Mouse (Mus musculus): ENCODE data around the gene Dap.

Gene Dap

DNA sequence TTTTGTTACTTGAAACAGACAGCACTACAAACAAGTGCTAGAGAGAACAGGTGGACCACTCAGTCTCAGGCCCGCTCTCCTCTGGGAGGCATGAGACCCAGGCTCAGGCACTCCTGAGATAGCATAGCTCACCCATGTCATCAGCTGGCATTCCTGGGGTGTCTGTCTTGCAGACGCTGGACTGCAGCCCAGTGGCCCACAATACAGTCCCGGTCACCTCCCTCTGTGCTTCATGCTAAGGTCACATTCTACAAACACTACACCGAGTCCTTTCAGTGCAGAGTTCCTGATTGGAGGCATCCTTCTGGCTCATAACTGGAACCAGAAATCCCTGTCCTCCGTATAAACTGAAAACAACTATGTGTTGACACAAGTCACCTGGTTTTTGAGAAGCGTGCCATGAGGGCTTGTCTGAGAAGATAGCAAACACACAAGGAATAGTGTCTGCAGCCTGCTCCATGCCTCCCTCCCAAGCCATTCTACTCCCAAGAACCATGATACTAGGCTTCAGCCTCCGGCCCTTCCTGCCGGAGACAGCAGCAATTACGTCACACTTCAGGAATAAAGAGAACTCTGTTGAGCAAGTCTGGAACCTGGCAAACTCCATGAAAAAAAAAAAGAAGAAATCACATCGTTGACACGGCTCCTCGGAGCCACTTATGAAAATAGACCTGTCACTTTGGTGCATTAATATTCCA, 78.3 kb downstream of the Dap start:
- DNase-seq (ENCODE audit: low spot score in 2 of 2): peak in 1 of 2 experiments; percentile 16

DNA sequence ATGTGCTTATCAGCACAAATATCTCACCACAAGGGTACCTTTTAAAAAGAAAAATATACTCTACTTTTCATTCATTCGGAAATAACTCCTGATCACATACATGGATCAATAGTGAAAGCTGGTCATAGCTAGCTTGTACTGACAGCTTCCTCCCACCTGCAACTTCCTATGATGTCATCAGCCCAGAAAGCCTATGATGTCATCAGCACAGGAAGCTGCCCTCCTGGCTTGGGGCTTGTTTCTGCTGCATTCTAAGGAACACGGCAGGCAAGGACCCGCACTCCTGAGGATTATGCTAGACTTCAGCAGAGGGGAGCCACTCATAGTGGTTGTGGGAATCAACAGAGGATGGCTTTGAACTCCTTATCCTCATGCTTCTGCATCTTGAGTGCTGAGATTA, 80.2 kb downstream of the Dap start:
- no peak for DNase-seq (ENCODE audit: low spot score in 2 of 2)

DNA sequence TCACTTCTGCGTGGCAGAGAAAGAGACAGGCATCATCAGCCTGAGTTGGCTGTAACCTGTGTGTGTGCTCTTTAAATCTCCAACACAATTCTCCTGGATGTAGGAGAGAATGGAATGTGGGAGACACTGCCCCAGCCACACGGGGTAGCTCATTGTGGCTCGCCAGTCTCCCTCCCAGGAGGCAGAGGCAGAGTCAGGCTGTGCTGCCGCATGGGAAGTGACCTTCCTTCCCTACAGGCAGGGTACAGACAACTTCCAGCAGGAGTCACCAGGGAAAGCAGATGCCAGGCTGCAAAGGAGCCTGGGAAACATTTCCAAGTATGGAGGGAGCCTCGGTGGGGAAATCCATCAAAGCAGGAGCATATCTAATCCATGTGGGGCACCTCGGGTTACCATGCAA, 81.1 kb downstream of the Dap start:
- no peak for DNase-seq (ENCODE audit: low spot score in 2 of 2)

DNA sequence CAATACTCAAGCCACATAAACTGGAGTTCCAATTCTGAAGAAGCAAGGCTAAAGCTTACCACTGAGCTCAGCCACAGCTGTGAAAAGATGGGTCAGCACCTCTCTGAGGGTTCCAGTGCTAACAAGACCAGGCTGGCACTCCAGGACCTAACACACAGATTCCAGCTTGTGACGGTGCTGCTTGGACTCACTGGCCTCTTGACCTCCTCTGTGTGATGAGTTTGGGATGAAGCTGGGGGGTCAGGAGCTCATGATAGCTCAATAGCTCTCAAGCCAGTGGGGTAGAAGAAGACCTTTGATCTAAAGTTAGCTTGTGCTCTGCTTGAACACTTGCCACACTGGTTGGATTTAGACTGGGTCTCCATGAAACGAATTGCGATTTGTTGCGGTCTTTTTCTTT, 82.6 kb downstream of the Dap start:
- DNase-seq (ENCODE audit: low spot score in 2 of 2): no peak

DNA sequence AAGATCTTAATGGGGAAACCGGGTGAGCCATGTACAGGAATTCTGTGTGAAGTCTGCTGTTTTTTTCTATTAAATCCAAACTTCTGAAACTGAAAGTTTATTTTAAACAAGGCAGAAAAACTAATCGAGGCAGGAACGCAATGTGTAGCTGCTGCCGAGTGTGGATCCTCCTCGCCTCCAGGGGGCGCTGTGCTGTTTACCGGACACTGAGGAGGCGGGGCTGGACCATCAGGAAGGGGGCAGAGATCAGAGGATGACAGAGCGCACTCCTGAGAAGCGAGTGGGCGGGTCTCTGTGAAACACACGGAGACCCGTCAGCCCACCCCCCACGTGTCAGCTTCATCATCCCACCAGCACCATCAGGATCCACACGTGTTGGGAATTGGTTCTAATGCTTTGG, 85.4 kb downstream of the Dap start:
- DNase-seq (ENCODE audit: low spot score in 2 of 2): no peak

DNA sequence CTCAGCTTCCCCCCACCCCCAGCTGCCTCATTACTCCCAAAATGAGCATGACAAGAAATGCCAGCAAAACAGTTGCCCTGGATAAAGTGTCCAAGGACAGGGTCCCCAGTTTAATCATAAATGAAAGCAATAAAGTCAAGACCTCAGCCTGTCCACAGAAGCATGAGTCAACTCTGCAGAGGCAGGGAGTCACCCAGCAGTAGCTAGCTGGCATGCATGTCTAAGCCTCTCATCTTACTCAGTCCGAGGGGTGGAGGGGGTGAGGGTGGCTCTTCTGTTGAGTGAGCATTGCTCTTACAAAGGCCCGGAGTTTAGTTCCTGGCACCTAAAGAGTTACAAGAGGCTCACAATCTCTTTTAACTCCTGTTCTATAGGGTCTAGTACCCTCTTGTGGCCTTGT, 87.9 kb downstream of the Dap start:
- no peak for DNase-seq (ENCODE audit: low spot score in 2 of 2)

DNA sequence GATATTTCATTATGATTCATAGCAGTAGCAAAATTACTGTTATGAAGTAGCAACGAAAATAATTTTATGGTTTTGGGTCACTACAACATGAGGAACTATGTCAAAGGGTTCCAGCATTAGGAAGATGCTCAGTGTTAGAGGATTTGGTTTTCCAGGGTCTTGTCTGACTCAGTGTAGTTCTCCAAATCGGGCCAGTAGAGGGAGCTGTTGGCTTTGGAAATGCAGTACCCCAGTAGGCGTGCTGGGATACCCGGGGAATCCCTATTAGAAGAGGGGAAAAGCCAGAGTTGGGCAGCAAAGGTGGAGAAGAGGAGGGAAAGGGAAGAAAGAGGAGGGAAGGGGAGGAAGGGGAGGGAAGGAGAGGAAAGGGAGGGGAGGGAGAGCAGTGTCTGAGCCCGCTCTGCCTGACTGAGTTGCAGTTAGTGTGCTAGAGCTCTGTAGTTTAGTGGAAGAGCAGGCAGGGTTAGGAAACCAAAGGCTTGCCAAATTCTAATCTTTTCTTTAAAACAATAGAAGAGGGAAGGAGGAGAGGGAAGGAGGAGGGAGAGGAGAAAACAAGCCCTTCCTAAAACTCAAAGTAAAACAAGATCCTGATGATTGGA, 91.6 kb downstream of the Dap start:
- DNase-seq (ENCODE audit: low spot score in 2 of 2): peak; percentile 31 to 65

DNA sequence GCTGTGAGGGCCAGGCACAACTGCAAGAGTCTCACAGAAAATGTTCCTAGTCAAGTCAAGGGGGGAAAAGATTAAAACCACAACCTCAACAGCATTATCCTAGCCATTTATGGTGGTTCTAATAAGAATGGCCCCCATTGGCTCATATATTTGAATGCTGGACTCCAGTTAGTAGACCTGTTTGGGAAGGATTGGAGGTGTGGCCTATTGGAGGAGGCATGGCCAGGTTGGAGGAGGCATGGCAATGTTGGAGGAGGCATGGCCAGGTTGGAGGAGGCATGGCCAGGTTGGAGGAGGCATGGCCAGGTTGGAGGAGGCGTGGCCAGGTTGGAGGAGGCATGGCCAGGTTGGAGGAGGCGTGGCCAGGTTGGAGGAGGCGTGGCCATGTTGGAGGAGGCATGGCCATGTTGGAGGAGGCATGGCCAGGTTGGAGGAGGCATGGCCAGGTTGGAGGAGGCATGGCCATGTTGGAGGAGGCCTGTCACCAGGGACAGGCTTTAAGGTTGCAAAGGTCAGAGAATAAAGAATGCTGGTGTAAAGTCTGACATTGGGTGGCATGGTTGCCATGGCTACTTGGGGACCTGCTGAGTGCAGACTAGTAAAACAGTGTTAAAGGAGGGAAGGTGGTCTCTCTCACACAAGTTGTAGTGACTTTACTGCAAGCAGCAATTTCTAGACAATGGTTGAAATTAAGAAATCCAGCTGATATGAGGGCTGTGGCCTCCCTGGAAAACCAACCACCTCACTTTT, 93.1 kb downstream of the Dap start:
- DNase-seq (ENCODE audit: low spot score in 2 of 2): no peak

DNA sequence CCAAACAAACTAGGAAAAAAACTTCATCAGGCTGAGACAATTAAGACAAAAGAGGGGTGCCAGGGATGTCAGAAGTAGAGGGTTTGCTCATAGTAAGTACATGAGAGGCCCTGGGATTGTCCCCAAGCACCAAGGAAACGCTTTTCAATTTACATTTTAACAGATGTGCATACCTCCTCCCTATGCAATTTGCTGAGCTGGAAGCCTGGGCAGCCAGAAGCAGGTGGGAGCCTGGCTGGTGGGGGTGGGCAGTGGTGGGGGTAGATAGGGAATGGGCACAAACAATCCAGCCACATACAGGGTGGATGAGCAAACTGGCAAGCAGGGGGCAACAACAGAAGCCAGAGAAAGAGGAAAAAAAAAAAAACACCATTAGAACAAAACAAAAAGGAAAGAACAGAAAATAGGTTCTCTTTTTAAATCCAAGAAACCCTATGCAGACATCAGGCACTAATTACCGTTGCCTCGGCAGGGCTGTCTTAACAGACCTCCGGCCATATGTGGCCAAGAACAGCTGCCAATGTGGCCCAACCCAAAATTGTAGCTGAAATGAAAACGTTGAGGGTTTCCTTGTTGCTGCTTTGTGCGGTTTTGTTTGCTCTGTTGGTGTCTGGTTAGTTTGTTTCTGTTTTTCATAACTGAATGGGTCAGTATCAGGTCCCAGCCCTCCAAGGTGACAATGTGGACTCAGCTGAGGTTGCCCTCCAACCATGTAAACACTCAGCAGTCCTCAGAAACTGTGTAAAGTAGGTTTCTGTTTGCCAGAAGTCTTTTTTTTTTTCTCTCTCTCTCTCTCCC, 94.2 kb downstream of the Dap start:
- DNase-seq (ENCODE audit: low spot score in 2 of 2): no peak

DNA sequence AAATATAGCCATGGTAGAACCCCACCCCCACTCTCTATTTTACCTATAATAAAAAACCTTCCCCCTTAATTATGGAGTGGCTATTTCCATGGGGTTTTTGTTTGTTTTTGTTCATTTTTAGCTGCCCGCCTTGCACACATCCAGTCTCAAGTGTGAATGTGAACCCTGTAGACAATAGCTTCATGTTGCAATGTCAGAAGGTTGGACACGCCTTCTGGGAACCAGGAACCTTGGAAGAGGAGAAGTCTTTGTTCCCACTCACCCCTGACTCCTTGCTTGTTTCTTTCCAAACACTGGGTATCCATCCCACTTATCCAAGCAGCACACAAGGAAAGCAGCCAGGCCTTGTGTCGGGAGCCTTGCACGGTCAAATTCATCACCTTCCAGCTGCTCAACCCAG, 94.9 kb downstream of the Dap start:
- no peak for DNase-seq (ENCODE audit: low spot score in 2 of 2)

DNA sequence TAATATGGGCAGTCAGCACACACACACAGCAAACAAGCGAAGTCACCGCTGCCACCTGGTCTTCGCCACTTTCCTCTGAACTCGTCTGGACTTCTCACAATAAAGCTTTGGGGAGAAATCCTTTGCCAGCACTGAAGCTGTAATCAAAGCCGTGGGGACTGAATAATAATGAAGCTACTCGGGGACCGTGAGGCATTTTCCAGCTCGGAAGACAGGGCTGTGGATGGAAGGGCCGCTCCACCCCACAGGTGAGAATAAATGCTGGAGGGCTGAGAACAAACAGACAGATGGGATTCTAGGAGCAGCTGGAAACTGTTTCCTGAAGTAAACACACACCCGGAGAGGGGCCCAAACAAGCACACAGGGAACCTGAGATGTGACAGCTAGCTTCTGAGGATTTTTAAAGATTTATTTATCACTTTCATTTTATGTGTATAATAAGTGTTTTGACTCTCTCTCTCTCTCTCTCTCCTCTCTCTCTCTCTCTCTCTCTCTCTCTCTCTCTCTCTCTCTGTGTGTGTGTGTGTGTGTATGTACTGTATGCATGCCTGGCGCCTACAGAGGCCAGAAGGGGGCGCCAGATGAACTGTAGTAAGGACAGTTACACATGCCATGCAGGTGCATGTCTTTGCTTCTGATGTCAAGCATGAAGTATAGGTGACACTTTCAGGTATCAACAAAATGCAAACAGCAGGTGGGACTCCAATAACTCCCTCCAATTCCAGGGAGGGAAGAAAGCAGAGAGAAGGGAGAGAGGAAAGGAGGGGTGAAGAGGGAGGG, 96.7 kb downstream of the Dap start:
- no peak for DNase-seq (ENCODE audit: low spot score in 2 of 2)

DNA sequence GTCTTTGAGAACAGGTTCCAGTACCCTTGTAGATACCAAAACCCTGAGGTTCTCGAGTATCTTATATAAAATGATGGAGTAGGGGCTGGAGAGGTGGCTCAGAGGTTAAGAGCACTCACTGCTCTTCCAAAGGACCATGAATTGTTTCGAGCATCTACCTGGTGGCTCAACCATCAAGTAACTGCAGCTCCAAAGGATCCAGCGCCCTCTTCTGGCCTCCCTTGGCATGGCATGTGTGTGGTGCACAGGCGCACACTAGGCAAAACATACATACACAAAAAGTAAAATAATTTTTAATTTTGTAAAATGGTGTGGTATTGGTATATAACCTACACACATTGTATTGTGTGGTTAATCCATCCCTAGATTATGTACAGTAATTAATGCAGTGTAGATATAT, 99.6 kb downstream of the Dap start:
- no peak for DNase-seq (ENCODE audit: low spot score in 2 of 2)
